Mouse (Mus musculus): ENCODE data around the gene Proca1.

Gene Proca1

GRCm38 (mm10) chr11:78193113-78193512 is at the start of gene Proca1:
Proca1 (plus strand) TSS chr11:78193392.
- DNase-seq = no peak

- no peak for DNase-seq
These were observed 49.7 kb upstream of the Proca1 start for GRCm38 (mm10) chr11:78143520-78143919.

GRCm38 (mm10) chr11:78146168-78146567 is 47.0 kb upstream of the Proca1 start:
- DNase-seq = no peak

- no peak for DNase-seq
These were observed 46.3 kb upstream of the Proca1 start for GRCm38 (mm10) chr11:78146707-78147543.

GRCm38 (mm10) chr11:78151161-78151560 is 42.0 kb upstream of the Proca1 start:
- DNase-seq = no peak

GRCm38 (mm10) chr11:78152299-78153231 is 40.6 kb upstream of the Proca1 start:
- peak; percentile 84 to 87 for DNase-seq

- no peak for DNase-seq
These were observed 39.4 kb upstream of the Proca1 start for GRCm38 (mm10) chr11:78153778-78154177.

GRCm38 (mm10) chr11:78155674-78156073 is 37.5 kb upstream of the Proca1 start:
- peak; percentile 22 to 29 for DNase-seq

- no peak for DNase-seq
These were observed 37.0 kb upstream of the Proca1 start for GRCm38 (mm10) chr11:78156156-78156699.

GRCm38 (mm10) chr11:78159096-78159495 is 34.1 kb upstream of the Proca1 start:
- DNase-seq = peak; percentile 65 to 83

GRCm38 (mm10) chr11:78159557-78159956 is 33.6 kb upstream of the Proca1 start:
- DNase-seq = no peak

- DNase-seq = no peak
These were observed 33.0 kb upstream of the Proca1 start for GRCm38 (mm10) chr11:78160171-78160570.

GRCm38 (mm10) chr11:78160675-78161074 is 32.5 kb upstream of the Proca1 start:
- no peak for DNase-seq

- DNase-seq = no peak
These were observed 32.0 kb upstream of the Proca1 start for GRCm38 (mm10) chr11:78161169-78161568.

- peak in 1 of 2 experiments; percentile 22 for DNase-seq
These were observed 31.2 kb upstream of the Proca1 start for GRCm38 (mm10) chr11:78161968-78162367.

GRCm38 (mm10) chr11:78162504-78162903 is 30.7 kb upstream of the Proca1 start:
- DNase-seq = no peak

- no peak for DNase-seq
These were observed 30.1 kb upstream of the Proca1 start for GRCm38 (mm10) chr11:78163045-78163444.

GRCm38 (mm10) chr11:78163681-78164603 is 29.2 kb upstream of the Proca1 start:
- no peak for DNase-seq

- peak in 1 of 2 experiments; percentile 22 for DNase-seq
These were observed 28.6 kb upstream of the Proca1 start for GRCm38 (mm10) chr11:78164604-78164923.

- peak; percentile 72 to 77 for DNase-seq
These were observed 28.1 kb upstream of the Proca1 start, which contains the start of gene Traf4 for GRCm38 (mm10) chr11:78164924-78165760. Traf4 (minus strand) TSS chr11:78165589.

GRCm38 (mm10) chr11:78165761-78166109 is 27.5 kb upstream of the Proca1 start:
- DNase-seq = no peak
